Mouse (Mus musculus) layer of hippocampus, postnatal 25 days (tissue): ENCODE measurements around the gene Tfdp1. TPM values are rescaled to one million over a fixed set of nuclear protein-coding genes. Genes with fewer than 3 reads are reported as not detected.
A peak's percentile ranks its signal among the peaks of the same experiment; 100 is the strongest.

Source experiments
- DNase-seq, 2 experiments: peaks; one replicate each; pipeline ENCODE4 v3.0.0; 2022; ENCODE audit warnings: mixed read lengths in 2 of 2, low spot score in 1 of 2; ENCODE audit errors: extremely low spot score in 1 of 2
- total RNA-seq, 2 experiments: library from RNA; stranded (reverse); gene quantifications; 2 replicates each; pipeline ENCODE4 v1.2.3; 2021

Tfdp1 gene
- total RNA-seq, 2 experiments from 2014 or later = 67.2 to 68.9 TPM

GRCm38 (mm10) chr8:13351593-13351992, 13.0 kb downstream of the Tfdp1 start:
- DNase-seq = no peak

- DNase-seq = no peak
Observed at GRCm38 (mm10) chr8:13352601-13353000, 14.1 kb downstream of the Tfdp1 start.

GRCm38 (mm10) chr8:13353155-13353833, 14.7 kb downstream of the Tfdp1 start:
- DNase-seq = no peak

- no peak for DNase-seq
Observed at GRCm38 (mm10) chr8:13353883-13354282, 15.3 kb downstream of the Tfdp1 start.

- DNase-seq = no peak
Observed at GRCm38 (mm10) chr8:13356221-13356620, 17.7 kb downstream of the Tfdp1 start.

GRCm38 (mm10) chr8:13356681-13357080, 18.1 kb downstream of the Tfdp1 start:
- DNase-seq = no peak

- no peak for DNase-seq
Observed at GRCm38 (mm10) chr8:13360213-13360612, 21.7 kb downstream of the Tfdp1 start.

- no peak for DNase-seq
Observed at GRCm38 (mm10) chr8:13361865-13362264, 23.3 kb downstream of the Tfdp1 start.

- no peak for DNase-seq
Observed at GRCm38 (mm10) chr8:13373151-13373662, 34.7 kb downstream of the Tfdp1 start.

- no peak for DNase-seq
Observed at GRCm38 (mm10) chr8:13381630-13382029, 43.1 kb downstream of the Tfdp1 start.

- DNase-seq = no peak
Observed at GRCm38 (mm10) chr8:13382536-13382935, 44.0 kb downstream of the Tfdp1 start.

GRCm38 (mm10) chr8:13382999-13383398, 44.4 kb downstream of the Tfdp1 start:
- no peak for DNase-seq

- no peak for DNase-seq
Observed at GRCm38 (mm10) chr8:13386366-13386765, 47.8 kb downstream of the Tfdp1 start.

GRCm38 (mm10) chr8:13387728-13388127, 49.2 kb downstream of the Tfdp1 start:
- no peak for DNase-seq

- DNase-seq = no peak
Observed at GRCm38 (mm10) chr8:13388744-13389143, 50.2 kb downstream of the Tfdp1 start.

GRCm38 (mm10) chr8:13393869-13394268, 55.3 kb downstream of the Tfdp1 start:
- DNase-seq = no peak

GRCm38 (mm10) chr8:13396725-13397124, 58.2 kb downstream of the Tfdp1 start, which contains the start of gene Atp4b:
Atp4b (minus strand) TSS chr8:13396825.
- DNase-seq = no peak

GRCm38 (mm10) chr8:13403517-13403916, 65.0 kb downstream of the Tfdp1 start:
- DNase-seq = no peak

- no peak for DNase-seq
Observed at GRCm38 (mm10) chr8:13404666-13405131, 66.1 kb downstream of the Tfdp1 start, which contains the start of gene Grk1. Grk1 (plus strand) TSS chr8:13405081.

- DNase-seq = no peak
Observed at GRCm38 (mm10) chr8:13406011-13406410, 67.5 kb downstream of the Tfdp1 start.

- peak; percentile 73 to 77 for DNase-seq
Observed at GRCm38 (mm10) chr8:13411597-13411996, 73.0 kb downstream of the Tfdp1 start.
